Mouse (Mus musculus): ENCODE data around the gene Alyref. TPM values are rescaled to one million over a fixed set of nuclear protein-coding genes. Genes with fewer than 3 reads are reported as not detected.

Alyref gene
- polyA plus RNA-seq, 1 experiment from 2014 or later = 480 TPM

DNA sequence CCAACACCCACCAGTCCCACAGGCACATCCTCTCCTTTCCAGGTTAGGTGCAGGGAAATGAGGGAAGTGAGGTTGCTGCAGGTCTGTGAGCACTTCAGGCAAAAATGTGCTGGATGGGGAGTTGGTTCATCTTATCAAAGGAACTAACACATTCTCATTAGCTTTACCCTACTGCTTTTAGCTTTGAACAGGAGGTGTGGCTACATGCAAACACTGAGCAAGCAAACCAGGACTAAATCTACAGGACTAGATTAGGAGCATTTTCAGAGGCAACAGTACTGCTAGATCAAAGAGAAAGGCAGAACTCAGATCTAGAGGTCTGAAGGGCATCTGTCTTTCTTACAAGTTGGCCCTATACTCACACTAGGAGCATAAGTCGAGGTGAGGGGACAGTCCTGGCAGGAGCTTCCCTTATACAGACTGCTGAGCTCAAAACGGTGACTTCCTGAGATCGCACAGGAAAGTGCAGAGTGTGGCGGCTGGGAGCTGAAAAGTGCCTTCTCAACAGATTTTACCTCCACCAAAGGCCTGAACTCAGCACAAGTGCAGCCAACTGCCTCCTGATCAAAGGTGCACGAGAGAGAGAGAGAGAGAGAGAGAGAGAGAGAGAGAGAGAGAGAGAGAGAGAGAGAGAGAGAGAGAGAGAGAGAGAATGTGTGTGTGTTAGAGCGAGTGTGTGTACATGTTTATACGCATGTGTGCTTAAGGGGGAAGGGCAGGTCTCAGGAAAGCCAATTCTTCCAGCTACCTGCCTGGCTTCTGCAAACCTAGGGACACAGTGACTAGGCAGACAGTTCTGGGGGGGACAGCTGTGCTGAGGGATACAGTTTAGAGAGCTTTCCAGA is 32.9 kb upstream of the Alyref start:
- Histone ChIP-seq H3K27me3 (no peaks in the 10 kb centered on the region), H3K27ac (peak overlapping the region; percentile 18; the same call in 1 of the 2 replicates), H3K9ac (peak overlapping the region; percentile 94; the same call in 1 of the 2 replicates), H3K9me3 (no peaks in the 10 kb centered on the region), H3K4me3 (peak overlapping the region; percentile 96), H3K4me1 (peaks cover 33% of the 10 kb centered on the region), H3K36me3 (peaks cover 30% of the 10 kb centered on the region), H3K4me2 (replicated peaks) (peak overlapping the region; percentile 85)
- WGBS = 39% methylated on average over 7 of the region's 7 CpGs
- ATAC-seq (ENCODE audit: low FRiP score, low read depth) = no peak

DNA sequence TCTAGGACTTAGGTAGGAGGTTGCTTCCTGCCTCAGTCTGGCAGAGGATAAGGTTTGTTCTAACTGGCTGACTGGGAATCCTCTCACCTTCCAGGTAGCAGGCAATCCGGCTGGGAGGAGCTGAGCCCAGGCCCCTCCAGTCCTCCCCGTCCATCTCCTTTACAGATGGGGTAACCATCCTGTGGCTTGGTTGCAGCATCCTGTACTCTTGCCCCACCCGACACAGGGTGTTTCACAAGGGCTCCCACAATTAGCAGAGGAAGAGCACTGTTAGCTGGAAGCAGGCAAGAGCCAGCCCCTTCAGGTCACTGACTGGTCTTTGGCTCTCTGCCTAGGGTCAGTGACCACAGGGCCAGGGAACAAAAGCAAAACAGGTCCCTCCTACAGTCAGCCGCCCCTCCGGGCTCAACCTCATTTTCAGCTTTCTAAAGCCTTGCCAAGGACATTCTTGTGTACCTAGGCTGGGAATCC is 32.3 kb upstream of the Alyref start:
- Histone ChIP-seq H3K4me3 (no peak overlapping the region), H3K9ac (peak overlapping the region; percentile 55), H3K4me1 (peaks cover 37% of the 10 kb centered on the region), H3K36me3 (peaks cover 30% of the 10 kb centered on the region), H3K27ac (peak overlapping the region; percentile 18; the same call in 1 of the 2 replicates), H3K4me2 (replicated peaks) (peak overlapping the region; percentile 25), H3K27me3 (no peaks in the 10 kb centered on the region), H3K9me3 (no peaks in the 10 kb centered on the region)
- WGBS = 71% methylated on average over 5 of the region's 5 CpGs
- no peak for ATAC-seq (ENCODE audit: low FRiP score, low read depth)

DNA sequence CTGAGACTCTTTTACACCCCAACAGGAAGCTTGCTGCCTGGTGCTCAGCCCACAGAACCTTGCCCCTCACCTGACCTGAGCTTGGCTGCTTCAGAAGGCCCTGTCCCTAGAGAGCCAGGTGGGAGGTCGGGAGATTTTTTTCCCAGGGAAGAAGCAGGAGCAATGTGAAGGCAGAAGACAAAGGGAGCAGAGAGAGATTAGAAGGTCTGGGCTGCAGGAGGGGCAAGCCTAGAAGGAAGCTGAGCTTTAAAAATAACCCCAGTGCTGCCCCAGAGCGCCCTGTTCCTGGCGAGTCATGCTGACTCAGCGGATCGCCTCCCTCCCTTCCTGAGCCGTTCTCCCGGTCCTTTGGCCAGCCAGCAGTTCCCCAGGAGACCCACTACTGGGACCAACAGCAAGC is 31.7 kb upstream of the Alyref start:
- H3K9me3 ChIP-seq = no peaks in the 10 kb centered on the region
- peaks cover 42% of the 10 kb centered on the region for H3K4me1 ChIP-seq
- no peak overlapping the region for H3K27ac ChIP-seq
- H3K27me3 ChIP-seq = no peaks in the 10 kb centered on the region
- H3K4me3 ChIP-seq = no peak overlapping the region
- no peak for ATAC-seq (ENCODE audit: low FRiP score, low read depth)
- peak overlapping the region; percentile 25 for H3K4me2 ChIP-seq (replicated peaks)
- peak overlapping the region; percentile 55 for H3K9ac ChIP-seq
- WGBS = 53% methylated on average over 7 of the region's 7 CpGs
- H3K36me3 ChIP-seq = peaks cover 30% of the 10 kb centered on the region

DNA sequence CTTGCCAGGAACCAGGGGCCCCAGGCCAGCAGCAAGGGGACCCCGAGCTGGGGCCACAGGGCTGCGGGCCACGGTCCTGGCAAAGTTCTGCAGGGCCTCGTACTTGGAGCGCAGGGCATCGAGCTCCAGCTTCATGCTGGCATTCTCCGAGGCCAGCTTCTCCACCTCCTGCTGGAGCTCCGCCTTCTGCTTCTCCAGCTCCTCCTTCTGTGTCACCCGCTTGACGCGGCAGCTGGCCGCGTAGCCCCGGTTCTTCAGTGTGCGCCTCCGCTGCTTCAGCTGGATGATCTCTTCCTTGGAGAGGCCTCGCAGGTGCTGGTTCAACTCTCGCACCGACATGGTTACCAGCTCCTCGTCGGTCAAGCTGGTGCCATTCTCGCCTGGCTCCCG is 31.2 kb upstream of the Alyref start:
- H3K9ac ChIP-seq = 0 out of 2 replicates have a peak overlapping the region, but pooled peaks have one; percentile 19
- peaks cover 30% of the 10 kb centered on the region for H3K36me3 ChIP-seq
- H3K4me2 ChIP-seq (replicated peaks) = peak overlapping the region; percentile 11; the same call in 1 of the 2 replicates
- H3K4me1 ChIP-seq = peaks cover 43% of the 10 kb centered on the region
- ATAC-seq (ENCODE audit: low FRiP score, low read depth) = no peak
- WGBS = 81% methylated on average over 23 of the region's 23 CpGs
- no peak overlapping the region for H3K27ac ChIP-seq
- H3K27me3 ChIP-seq = no peaks in the 10 kb centered on the region
- H3K4me3 ChIP-seq = no peak overlapping the region
- no peaks in the 10 kb centered on the region for H3K9me3 ChIP-seq

DNA sequence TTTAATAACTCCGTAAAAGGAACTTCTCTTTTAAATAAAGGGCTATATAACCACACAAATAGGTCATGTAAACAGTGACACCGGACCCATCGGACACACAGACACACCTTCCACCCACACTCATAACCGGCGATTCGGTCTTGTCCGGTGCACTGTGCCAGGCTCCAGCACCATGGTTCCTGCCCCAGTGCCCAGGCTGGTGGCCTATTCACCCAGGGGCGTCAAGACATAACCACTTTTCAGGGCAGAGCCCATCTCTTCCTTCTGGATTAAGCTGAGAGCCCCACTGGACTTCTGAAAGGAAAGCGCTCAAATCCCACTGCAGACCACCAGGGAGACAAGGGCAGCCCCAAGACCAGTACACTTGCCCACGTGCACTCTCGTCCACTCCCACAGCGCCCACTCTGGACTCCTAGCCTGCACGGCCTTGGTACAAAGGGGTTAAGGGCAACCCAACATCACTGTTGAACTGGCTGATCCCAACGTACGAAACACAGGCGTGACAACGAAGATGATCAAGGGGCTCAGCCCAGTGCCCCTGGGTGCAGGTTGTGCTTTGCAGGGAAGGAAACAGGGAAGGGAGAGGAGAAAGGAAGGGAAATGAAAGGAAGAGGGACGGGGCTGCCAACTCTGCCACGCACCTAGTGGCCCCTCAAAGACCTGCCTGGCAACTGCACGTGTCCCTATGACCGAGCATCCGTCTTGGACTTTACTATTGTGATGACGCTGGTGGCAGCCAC is 30.6 kb upstream of the Alyref start:
- no peak overlapping the region for H3K4me3 ChIP-seq
- ATAC-seq (ENCODE audit: low FRiP score, low read depth) = no peak
- peaks cover 45% of the 10 kb centered on the region for H3K4me1 ChIP-seq
- no peaks in the 10 kb centered on the region for H3K9me3 ChIP-seq
- 94% methylated on average over 23 of the region's 23 CpGs for WGBS
- H3K27ac ChIP-seq = no peak overlapping the region
- H3K36me3 ChIP-seq = peaks cover 30% of the 10 kb centered on the region
- 0 out of 2 replicates have a peak overlapping the region, but pooled peaks have one; percentile 11 for H3K4me2 ChIP-seq (replicated peaks)
- H3K27me3 ChIP-seq = no peaks in the 10 kb centered on the region
- 0 out of 2 replicates have a peak overlapping the region, but pooled peaks have one; percentile 19 for H3K9ac ChIP-seq

DNA sequence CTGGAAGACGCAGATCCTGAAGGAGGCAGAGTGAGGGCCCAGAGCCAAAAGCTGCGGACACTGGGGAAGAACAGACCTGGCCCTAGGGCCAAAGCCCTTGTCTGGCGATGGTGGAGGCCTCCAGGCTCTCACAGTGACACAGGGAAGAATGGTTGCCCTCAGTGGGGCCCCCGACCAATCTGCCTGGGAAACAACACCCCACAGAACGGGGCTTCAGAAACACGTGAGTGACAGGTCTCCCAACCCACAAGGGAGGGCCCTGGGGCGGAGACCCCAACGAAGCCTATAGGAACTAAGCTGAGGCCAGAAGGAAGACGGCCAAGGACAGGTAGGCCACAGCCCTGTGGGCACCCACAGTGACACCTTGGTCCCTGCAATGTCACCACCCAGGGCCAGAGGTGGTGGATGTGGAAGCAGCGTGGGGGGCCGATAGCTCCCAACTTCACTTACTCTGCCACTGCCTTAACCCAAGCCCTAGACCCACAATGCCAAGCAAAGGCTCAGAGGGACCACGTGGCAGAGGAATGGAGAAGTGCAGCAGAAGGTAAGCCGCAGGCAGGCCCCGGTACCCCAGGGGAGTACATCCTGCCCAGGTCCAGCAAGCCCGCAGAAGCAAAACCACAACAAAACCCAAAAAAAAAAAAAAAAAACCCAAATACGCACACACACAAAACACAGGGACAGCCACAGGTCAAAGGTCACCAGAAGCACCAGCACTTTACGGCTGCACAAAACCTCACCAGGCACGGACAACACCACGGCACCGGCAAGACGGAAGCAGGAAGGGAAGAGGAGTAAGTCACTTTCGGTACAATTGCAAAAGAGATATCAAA is 29.5 kb upstream of the Alyref start:
- H3K4me1 ChIP-seq = peaks cover 46% of the 10 kb centered on the region
- H3K36me3 ChIP-seq = peaks cover 35% of the 10 kb centered on the region
- no peaks in the 10 kb centered on the region for H3K27me3 ChIP-seq
- no peak overlapping the region for H3K4me2 ChIP-seq (replicated peaks)
- no peak overlapping the region for H3K4me3 ChIP-seq
- no peaks in the 10 kb centered on the region for H3K9me3 ChIP-seq
- H3K9ac ChIP-seq = no peak overlapping the region
- WGBS = 80% methylated on average over 22 of the region's 22 CpGs
- no peak overlapping the region for H3K27ac ChIP-seq
- no peak for ATAC-seq (ENCODE audit: low FRiP score, low read depth)

DNA sequence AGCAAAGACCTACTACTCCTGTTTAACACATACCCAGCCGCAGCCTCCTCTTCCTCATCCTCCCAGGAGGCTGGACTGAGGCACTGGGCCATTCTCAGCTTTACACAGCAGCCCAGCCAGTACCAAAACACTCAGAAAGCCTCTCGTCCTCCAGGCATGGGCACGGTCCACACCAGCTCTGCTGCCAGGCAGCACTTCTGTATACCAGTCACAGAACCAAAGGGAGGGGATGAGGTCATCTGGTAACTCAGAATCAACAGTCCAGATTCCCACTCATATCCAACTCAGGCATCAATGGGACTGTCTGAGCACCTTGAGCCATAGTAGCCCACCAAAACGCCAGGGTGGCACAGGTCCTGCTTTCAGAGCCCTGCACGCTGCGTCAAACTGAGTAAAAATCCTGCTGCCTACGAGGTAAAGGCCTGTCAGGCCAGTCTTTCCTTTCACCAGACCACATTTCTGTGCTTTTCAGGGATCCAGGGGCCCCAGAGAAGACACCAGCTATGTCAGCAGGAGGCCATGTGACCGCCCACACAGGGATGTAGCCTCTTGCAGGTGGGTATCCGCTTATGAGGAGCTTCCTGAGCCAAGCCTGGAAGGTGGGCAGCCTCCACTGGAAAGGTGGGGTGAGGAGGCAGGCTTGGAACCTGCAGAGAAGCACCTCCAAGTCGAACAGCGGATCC is 28.8 kb upstream of the Alyref start:
- Histone ChIP-seq H3K9ac (no peak overlapping the region), H3K27me3 (no peaks in the 10 kb centered on the region), H3K9me3 (no peaks in the 10 kb centered on the region), H3K4me1 (peaks cover 40% of the 10 kb centered on the region), H3K27ac (no peak overlapping the region), H3K4me2 (replicated peaks) (no peak overlapping the region), H3K4me3 (no peak overlapping the region), H3K36me3 (peaks cover 42% of the 10 kb centered on the region)
- 93% methylated on average over 11 of the region's 11 CpGs for WGBS
- no peak for ATAC-seq (ENCODE audit: low FRiP score, low read depth)

DNA sequence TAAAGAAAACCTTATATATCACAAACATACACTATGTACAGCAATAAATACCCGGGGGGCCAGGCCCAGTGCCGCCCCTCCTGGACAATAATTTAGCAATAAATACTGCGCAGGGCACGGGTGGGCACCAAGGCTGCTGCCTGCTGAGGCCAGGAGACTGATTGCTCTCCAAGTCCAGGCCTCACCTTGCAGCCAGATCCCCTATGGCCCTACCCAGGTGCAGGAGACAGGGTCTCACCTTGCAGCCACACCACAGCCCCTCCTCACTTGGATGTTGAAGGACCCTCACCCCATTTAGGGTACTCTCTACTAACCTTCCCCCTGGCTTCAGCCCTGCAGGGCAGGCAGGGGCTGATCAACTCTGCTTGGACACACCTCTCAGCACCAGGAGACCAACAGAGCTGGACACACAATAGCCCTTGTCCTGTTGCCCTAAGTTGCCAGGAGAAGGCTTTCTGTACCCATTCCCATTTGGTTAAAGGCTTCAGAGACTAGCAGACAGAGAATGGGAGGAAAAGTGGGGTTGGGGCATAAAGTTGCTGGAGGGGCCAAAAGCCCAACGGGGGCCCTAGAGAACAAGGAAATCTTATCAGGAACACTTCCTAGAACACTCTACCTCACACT is 27.1 kb upstream of the Alyref start, which contains the start of gene Sirt7:
TSS of gene Sirt7 (minus strand) at position 89 of the 624 bp plus-strand sequence.
- 17% methylated on average over 5 of the region's 5 CpGs for WGBS
- peak; percentile 25; the same call in 1 of the 2 replicates for ATAC-seq (ENCODE audit: low FRiP score, low read depth)
- Histone ChIP-seq H3K9ac (peak within 1 kb of the TSS; percentile 76), H3K9me3 (no peaks in the 10 kb centered on the region), H3K4me2 (replicated peaks) (peak within 1 kb of the TSS; percentile 100), H3K36me3 (peaks cover 58% of the 10 kb centered on the region), H3K4me3 (peak within 1 kb of the TSS; percentile 96), H3K4me1 (peaks cover 24% of the 10 kb centered on the region), H3K27ac (peak within 1 kb of the TSS; percentile 61), H3K27me3 (no peaks in the 10 kb centered on the region)

DNA sequence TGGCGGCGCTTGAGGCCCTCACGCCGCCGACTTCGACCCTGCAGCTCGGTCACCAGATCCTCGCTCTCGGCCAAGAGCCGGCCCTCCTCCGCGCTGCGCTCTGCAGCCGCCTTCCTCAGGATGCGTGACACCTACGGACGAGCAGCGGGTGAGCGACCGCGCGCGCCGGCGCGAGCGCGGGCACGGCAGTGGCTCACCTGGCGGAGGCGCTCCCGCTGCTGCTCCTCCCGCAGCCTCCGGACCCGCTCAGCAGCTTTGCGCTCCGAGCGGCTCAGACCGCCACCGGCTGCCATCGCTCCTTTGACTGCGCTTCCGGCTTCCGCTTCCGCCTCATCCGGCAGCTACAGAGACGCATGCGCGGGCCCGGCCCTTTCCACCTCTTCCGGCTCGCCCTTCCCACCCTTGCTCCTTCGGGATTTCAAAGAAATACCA is 26.5 kb upstream of the Alyref start:
- H3K4me1 ChIP-seq = peaks cover 18% of the 10 kb centered on the region
- peaks cover 62% of the 10 kb centered on the region for H3K36me3 ChIP-seq
- H3K9me3 ChIP-seq = no peaks in the 10 kb centered on the region
- peak overlapping the region; percentile 96 for H3K4me3 ChIP-seq
- peak overlapping the region; percentile 8; the same call in 1 of the 2 replicates for H3K27ac ChIP-seq
- H3K9ac ChIP-seq = peak overlapping the region; percentile 76
- peak; percentile 81 for ATAC-seq (ENCODE audit: low FRiP score, low read depth)
- peak overlapping the region; percentile 100 for H3K4me2 ChIP-seq (replicated peaks)
- WGBS = under 1% methylated on average over 53 of the region's 53 CpGs
- no peaks in the 10 kb centered on the region for H3K27me3 ChIP-seq

DNA sequence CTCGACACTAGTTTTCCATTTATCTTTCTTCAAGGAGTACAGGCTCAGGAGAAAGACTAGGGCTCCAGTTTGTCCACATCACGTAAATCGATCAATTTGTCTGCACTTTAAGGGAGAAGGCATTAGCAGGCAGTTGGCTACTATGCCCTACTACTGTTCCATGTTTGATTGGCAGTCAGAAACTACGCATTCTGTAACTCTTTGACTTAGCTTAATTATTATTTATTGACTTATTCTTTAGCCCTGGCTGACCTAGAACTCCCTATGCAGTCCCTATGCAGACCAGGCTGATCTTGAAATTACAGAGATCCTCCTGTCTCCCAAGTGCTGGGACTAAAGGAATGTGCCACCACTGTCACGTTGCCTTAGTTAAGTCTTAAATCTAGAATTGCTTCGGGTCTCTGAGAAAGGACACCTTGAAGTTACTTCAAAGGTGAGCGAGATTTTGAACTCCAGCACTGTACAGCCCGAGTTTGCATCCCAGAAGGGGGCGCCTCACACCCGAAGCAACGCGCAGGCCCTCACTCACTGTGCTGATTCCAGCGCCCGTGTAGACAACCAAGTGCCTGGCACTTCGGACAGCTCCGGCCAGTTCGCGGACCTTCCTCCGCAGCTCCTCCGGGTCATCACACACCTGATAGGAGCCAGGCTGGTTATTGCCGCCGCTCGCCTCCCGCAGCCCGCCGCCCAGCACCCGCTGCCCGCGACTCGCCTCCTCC is 26.0 kb upstream of the Alyref start:
- peak overlapping the region; percentile 76 for H3K9ac ChIP-seq
- H3K27ac ChIP-seq = peak overlapping the region; percentile 8; the same call in 1 of the 2 replicates
- peak overlapping the region; percentile 96 for H3K4me3 ChIP-seq
- H3K9me3 ChIP-seq = no peaks in the 10 kb centered on the region
- ATAC-seq (ENCODE audit: low FRiP score, low read depth) = peak; percentile 55; the same call in 1 of the 2 replicates
- H3K27me3 ChIP-seq = no peaks in the 10 kb centered on the region
- 13% methylated on average over 30 of the region's 30 CpGs for WGBS
- peak overlapping the region; percentile 100 for H3K4me2 ChIP-seq (replicated peaks)
- peaks cover 17% of the 10 kb centered on the region for H3K4me1 ChIP-seq
- H3K36me3 ChIP-seq = peaks cover 60% of the 10 kb centered on the region

All from limb, embryonic 13.5 days (tissue).